Mouse (Mus musculus) kidney, adult 2 months (tissue): Measurements from ENCODE around the gene Arhgef17.

Experiments
- CTCF ChIP-seq: fragments of 200-500 bp; conservative IDR thresholded peaks from 2 replicates; pipeline ENCODE4 v1.5.1; 2011; ENCODE audit warnings: low read depth, mild to moderate bottlenecking, control low read depth, low read length, moderate library complexity, mixed read lengths; ENCODE audit not compliant: insufficient read depth, insufficient read length
- POLR2A ChIP-seq: fragments of 200-500 bp; IDR thresholded peaks from one replicate; pipeline ENCODE4 v1.6.1; 2011; ENCODE audit warnings: low read depth, low read length, control low read depth

DNA sequence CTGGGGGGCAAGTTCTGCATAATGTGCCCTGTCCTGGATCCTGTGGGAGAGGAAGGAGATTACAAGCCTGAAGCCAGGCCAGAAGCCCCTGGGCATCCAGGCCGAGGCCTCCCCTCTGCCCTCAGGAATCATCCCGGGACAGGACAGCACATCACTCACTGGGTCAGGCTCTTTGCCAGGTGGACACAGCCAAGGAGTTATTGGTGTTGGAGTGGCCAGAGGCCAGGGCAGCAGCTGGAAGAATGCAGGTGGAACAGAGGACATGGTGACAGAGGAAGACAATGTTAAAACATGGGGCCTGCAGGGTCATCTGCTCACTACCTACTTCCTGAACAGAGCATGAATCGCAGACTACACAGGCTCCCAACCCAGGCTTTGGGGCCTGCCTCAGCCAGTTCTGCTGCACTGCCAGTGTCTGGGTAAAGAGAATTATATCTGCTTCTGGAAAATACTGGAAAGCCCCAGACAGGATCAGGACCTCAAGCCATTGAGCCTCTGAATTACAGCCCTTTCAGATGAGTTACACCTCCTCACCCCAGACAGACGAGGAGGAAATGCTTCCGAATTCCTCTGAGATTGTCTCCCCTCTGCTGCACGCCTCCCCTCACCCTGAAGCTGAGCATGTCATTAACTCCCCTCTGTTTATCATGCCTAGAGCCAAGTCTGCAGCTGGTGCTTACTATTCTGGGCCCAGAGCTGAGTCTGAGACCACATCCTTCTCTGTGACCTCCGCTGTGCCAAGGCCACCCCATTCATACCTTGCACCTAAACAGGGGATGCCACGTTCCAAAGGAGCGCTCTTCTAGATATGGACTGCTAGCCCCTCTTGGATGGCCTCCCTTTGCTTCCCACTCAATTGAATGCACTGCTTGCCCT, 80.2 kb downstream of the Arhgef17 start:
- TF ChIP-seq POLR2A: no peak
- no peak for TF ChIP-seq CTCF
